ENCODE assay signal across 25 mouse cellular contexts in genomic region chr10:84093919-84094318, GRCm38 (mm10).
DNase-seq lines count a peak whose midpoint lies in the region; ATAC-seq and TF ChIP-seq lines count a peak whose summit lies in the region.
"Had no signal": no experiment of that assay in that cellular context is flagged by ENCODE, and none has a peak within 500 bp of the region (broad histone marks: within the 10 kb centered on the region; RNA-seq: fewer than 3 reads in every experiment).

No protein-coding gene starts in this region.

- H3K79me2 ChIP-seq in heart, adult 2 months (replicated peaks; ENCODE audit: control insufficient read depth, insufficient read depth, low read length) = no peaks in the 10 kb centered on the region

- no peaks in the 10 kb centered on the region for H3K9me3 ChIP-seq in embryonic facial prominence, embryonic 10.5 days
- H3K9me3 ChIP-seq in embryonic facial prominence, embryonic 12.5 days = no peaks in the 10 kb centered on the region
- no peaks in the 10 kb centered on the region for H3K9me3 ChIP-seq in embryonic facial prominence, embryonic 15.5 days (replicated peaks)
- H3K9me3 ChIP-seq: hindbrain, embryonic 13.5 days had no signal

- no peak overlapping the region for H3K4me2 ChIP-seq in embryonic facial prominence, embryonic 12.5 days (replicated peaks)
- H3K4me2 ChIP-seq in embryonic facial prominence, embryonic 15.5 days (replicated peaks) = no peak overlapping the region
- H3K4me2 ChIP-seq: heart, embryonic 11.5 days; hindbrain, embryonic 13.5 days had no signal

- intact Hi-C loops in heart, adult 2 months (cut with DNase I) = no loop called here

- no peak for TF ChIP-seq EP300 in heart, adult 2 months (IDR thresholded peaks at IDR 0.05; ENCODE audit: insufficient read depth, low read depth, low read length)

- TF ChIP-seq POLR2A in heart, adult 2 months (IDR thresholded peaks at IDR 0.05; ENCODE audit: insufficient read depth, low read depth, low read length) = no peak

- H3K27ac ChIP-seq in heart, adult 2 months = no peak overlapping the region
- no peak overlapping the region for H3K27ac ChIP-seq in embryonic facial prominence, embryonic 10.5 days (replicated peaks)
- peak overlapping the region; percentile 19; the same call in 1 of the 2 replicates for H3K27ac ChIP-seq in embryonic facial prominence, embryonic 12.5 days
- no peak overlapping the region for H3K27ac ChIP-seq in embryonic facial prominence, embryonic 15.5 days (replicated peaks)
- H3K27ac ChIP-seq: hindbrain, embryonic 13.5 days; hindbrain, postnatal 0 days had no signal

- DNase-seq in heart, adult 11 months = peak; percentile 27
- no peak for DNase-seq in heart, adult 2 months
- DNase-seq in embryonic facial prominence, embryonic 10.5 days (ENCODE audit: low spot score) = peak; percentile 51
- no peak for DNase-seq in neural tube, embryonic 10.5 days (ENCODE audit: extremely low spot score, low spot score)
- no peak for DNase-seq in right cerebral cortex, postnatal 4 days
- no peak for DNase-seq in urinary bladder, postnatal 25 days (ENCODE audit: low spot score)
- DNase-seq: adrenal gland, adult 8-10 months; adrenal gland, postnatal 25 days; cerebellum, adult 11-12 months; cerebellum, adult 8-10 months; cerebellum, postnatal 10 days; cerebellum, postnatal 36 days; forebrain, postnatal 0 days; gastrocnemius, postnatal 25 days; kidney, adult 2 months had no signal

- H3K27me3 ChIP-seq in heart, adult 2 months (ENCODE audit: control insufficient read depth, insufficient read depth, low read length) = no peaks in the 10 kb centered on the region
- H3K27me3 ChIP-seq in embryonic facial prominence, embryonic 10.5 days (replicated peaks; ENCODE audit: low read depth, poor library complexity, severe bottlenecking) = 0 out of 2 replicates have a peak, but pooled peaks cover 1% of the 10 kb centered on the region
- H3K27me3 ChIP-seq in embryonic facial prominence, embryonic 12.5 days = no peaks in the 10 kb centered on the region
- peaks cover 25% of the 10 kb centered on the region for H3K27me3 ChIP-seq in embryonic facial prominence, embryonic 15.5 days
- H3K27me3 ChIP-seq: hindbrain, embryonic 13.5 days had no signal

- no peak for TF ChIP-seq CTCF in heart, adult 2 months (IDR thresholded peaks at IDR 0.05)

- whole genome bisulfite sequencing in heart, adult 2 months = 95% methylated on average over 4 of the region's 4 CpGs
- 54% methylated on average over 4 of the region's 4 CpGs for WGBS in embryonic facial prominence, embryonic 10.5 days
- 22% methylated on average over 4 of the region's 4 CpGs for WGBS in embryonic facial prominence, embryonic 12.5 days
- WGBS in embryonic facial prominence, embryonic 15.5 days = 42% methylated on average over 4 of the region's 4 CpGs

- no peaks in the 10 kb centered on the region for H3K4me1 ChIP-seq in heart, adult 2 months (ENCODE audit: control insufficient read depth, insufficient read depth, low read length)
- H3K4me1 ChIP-seq in embryonic facial prominence, embryonic 10.5 days = peaks cover 27% of the 10 kb centered on the region
- peaks cover 18% of the 10 kb centered on the region for H3K4me1 ChIP-seq in embryonic facial prominence, embryonic 12.5 days
- peaks cover 11% of the 10 kb centered on the region for H3K4me1 ChIP-seq in embryonic facial prominence, embryonic 15.5 days
- H3K4me1 ChIP-seq: hindbrain, embryonic 13.5 days had no signal

- no peak for ATAC-seq in embryonic facial prominence, embryonic 12.5 days (ENCODE audit: insufficient number of reproducible peaks, insufficient read depth, low FRiP score, low TSS enrichment)
- 0 out of 2 replicates have a peak, but pooled peaks have one; percentile 54 for ATAC-seq in embryonic facial prominence, embryonic 15.5 days (ENCODE audit: insufficient number of reproducible peaks, low FRiP score, low TSS enrichment, low read depth)
- ATAC-seq: activated CD4-positive, CD25-positive, alpha-beta regulatory T cell, adult 4 months; CD4-positive, CD25-positive, alpha-beta regulatory T cell, adult 4 months; forebrain, embryonic 14.5 days; forebrain, postnatal 0 days; hindbrain, postnatal 0 days; inflammation-experienced regulatory T-cells, adult 6 months; intestine, postnatal 0 days had no signal

- H3K9ac ChIP-seq in heart, adult 2 months (ENCODE audit: low read depth, low read length) = no peak overlapping the region
- H3K9ac ChIP-seq in embryonic facial prominence, embryonic 12.5 days = no peak overlapping the region
- no peak overlapping the region for H3K9ac ChIP-seq in embryonic facial prominence, embryonic 15.5 days
- H3K9ac ChIP-seq: forebrain, postnatal 0 days; hindbrain, embryonic 13.5 days had no signal

- no peaks in the 10 kb centered on the region for H3K36me3 ChIP-seq in heart, adult 2 months (ENCODE audit: control insufficient read depth, insufficient read depth, low read length)
- H3K36me3 ChIP-seq in embryonic facial prominence, embryonic 10.5 days (replicated peaks) = no peaks in the 10 kb centered on the region
- H3K36me3 ChIP-seq in embryonic facial prominence, embryonic 12.5 days = no peaks in the 10 kb centered on the region
- no peaks in the 10 kb centered on the region for H3K36me3 ChIP-seq in embryonic facial prominence, embryonic 15.5 days
- H3K36me3 ChIP-seq: hindbrain, embryonic 13.5 days had no signal

- no peak overlapping the region for H3K4me3 ChIP-seq in heart, adult 2 months
- no peak overlapping the region for H3K4me3 ChIP-seq in embryonic facial prominence, embryonic 10.5 days
- no peak overlapping the region for H3K4me3 ChIP-seq in embryonic facial prominence, embryonic 12.5 days
- no peak overlapping the region for H3K4me3 ChIP-seq in embryonic facial prominence, embryonic 15.5 days (replicated peaks)
- H3K4me3 ChIP-seq: hindbrain, embryonic 13.5 days had no signal

Comparison
In these comparisons a context has a peak if more than half of its experiments do, and no peak if none do; other contexts are left out.
1. DNase-seq: peak in heart, adult 11 months (single experiment) and embryonic facial prominence, embryonic 10.5 days (single experiment); none in heart, adult 2 months (0 of 2), neural tube, embryonic 10.5 days (single experiment), right cerebral cortex, postnatal 4 days (single experiment) and urinary bladder, postnatal 25 days (single experiment).